Mouse (Mus musculus): ENCODE measurements around the gene Psg16. TPM values are rescaled to one million over a fixed set of nuclear protein-coding genes. Genes with fewer than 3 reads are reported as not detected.

Gene Psg16
- polyA plus RNA-seq (2017; shearing (Covaris generic)) = under 1 TPM; 0.43 to 0.69 TPM

GRCm38 (mm10) chr7:17073904-17074615 is at the start of gene Psg16:
Gene Psg16 (plus strand): TSS chr7:17074040.

GRCm38 (mm10) chr7:17027588-17028343 is 46.1 kb upstream of the Psg16 start, which contains the start of gene Ppp5c:
Gene Ppp5c (minus strand): TSS chr7:17027924.

GRCm38 (mm10) chr7:17062389-17062788 is 11.5 kb upstream of the Psg16 start, which contains the start of gene Hif3a:
Gene Hif3a (minus strand): TSS chr7:17062427.

GRCm38 (mm10) chr7:17149931-17150330 is 76.1 kb downstream of the Psg16 start, which contains the start of gene Ceacam3:
Gene Ceacam3 (plus strand): TSS chr7:17150282.

Other genes starting within 250 kb of the Psg16 start
- 100 to 1,000 TPM; 143 to 190 TPM for gene Prkd2, start 231.1 kb upstream of the Psg16 start, polyA plus RNA-seq (2017; shearing (Covaris generic))
- under 1 TPM; 0.07 to 0.42 TPM for gene Dact3, start 198.7 kb upstream of the Psg16 start, polyA plus RNA-seq (2017; shearing (Covaris generic))
- not detected for gene Gng8, start 182.3 kb upstream of the Psg16 start, polyA plus RNA-seq (2017; shearing (Covaris generic))
- gene Ptgir, start 167.6 kb upstream of the Psg16 start, polyA plus RNA-seq (2017; shearing (Covaris generic)) = 10 to 100 TPM; 11.2 to 16.3 TPM
- 100 to 1,000 TPM; 191 to 201 TPM for gene Calm3, start 149.9 kb upstream of the Psg16 start, polyA plus RNA-seq (2017; shearing (Covaris generic))
- not detected for gene Pnmal2, start 129.4 kb upstream of the Psg16 start, polyA plus RNA-seq (2017; shearing (Covaris generic))
- under 1 TPM in 1 of 2 experiments, not detected in 1; 0.07 TPM for gene Pnmal1, start 114.4 kb upstream of the Psg16 start, polyA plus RNA-seq (2017; shearing (Covaris generic))
- gene Gm42372, start 91.0 kb upstream of the Psg16 start, polyA plus RNA-seq (2017; shearing (Covaris generic)) = 1 to 10 TPM; 2.2 to 3.0 TPM
- gene Ccdc8, start 81.3 kb upstream of the Psg16 start, polyA plus RNA-seq (2017; shearing (Covaris generic)) = under 1 TPM; 0.05 to 0.31 TPM
- gene Ppp5c, start 46.1 kb upstream of the Psg16 start, polyA plus RNA-seq (2017; shearing (Covaris generic)) = 100 to 1,000 TPM in 1 of 2 experiments, 10 to 100 TPM in 1; 99.7 to 101 TPM
- gene Hif3a, start 11.6 kb upstream of the Psg16 start, polyA plus RNA-seq (2017; shearing (Covaris generic)) = under 1 TPM in 1 of 2 experiments, not detected in 1; 0.98 TPM
- gene Ceacam3, start 76.2 kb downstream of the Psg16 start, polyA plus RNA-seq (2017; shearing (Covaris generic)) = not detected
- gene Psg29, start 129.4 kb downstream of the Psg16 start, polyA plus RNA-seq (2017; shearing (Covaris generic)) = not detected

Measured in activated CD4-positive, CD25-positive, alpha-beta regulatory T cell (primary cell).